Mouse (Mus musculus) limb, embryonic 13.5 days (tissue): ENCODE results near the gene Foxk2. TPM values are rescaled to one million over a fixed set of nuclear protein-coding genes. Genes with fewer than 3 reads are reported as not detected.

Source experiments
- ATAC-seq: fragments of 200-750 bp; cut with Nextera tagmentation; 2 replicates; pipeline ENCODE4 v1.8.0; 2017; ENCODE audit warnings: low read depth, moderate number of reproducible peaks, moderate TSS enrichment; ENCODE audit not compliant: low FRiP score
- H3K27ac ChIP-seq: fragments of 300-500 bp; sonication (generic); 2 replicates; pipeline ENCODE4 v1.5.1; 2015; ENCODE audit warnings: inconsistent platforms, mild to moderate bottlenecking, moderate library complexity
- H3K27me3 ChIP-seq: fragments of 300-500 bp; sonication (generic); 2 replicates; pipeline ENCODE4 v1.6.1; 2015; ENCODE audit warnings: mild to moderate bottlenecking, inconsistent platforms
- H3K36me3 ChIP-seq: fragments of 300-500 bp; sonication (generic); 2 replicates; pipeline ENCODE4 v1.6.1; 2015; ENCODE audit warnings: inconsistent platforms, mild to moderate bottlenecking, moderate library complexity
- H3K4me1 ChIP-seq: fragments of 300-500 bp; sonication (generic); 2 replicates; pipeline ENCODE4 v1.6.1; 2015; ENCODE audit warnings: inconsistent platforms
- H3K4me2 ChIP-seq: fragments of 300-500 bp; sonication (generic); replicated peaks from 2 replicates; pipeline ENCODE4 v1.6.1; 2015; ENCODE audit warnings: inconsistent platforms, mild to moderate bottlenecking, moderate library complexity
- H3K4me3 ChIP-seq: fragments of 300-500 bp; sonication (generic); 2 replicates; pipeline ENCODE4 v1.5.1; 2015; ENCODE audit warnings: moderate library complexity, mild to moderate bottlenecking, inconsistent platforms
- H3K9ac ChIP-seq: fragments of 300-500 bp; sonication (generic); 2 replicates; pipeline ENCODE4 v1.6.1; 2015; ENCODE audit warnings: mild to moderate bottlenecking, inconsistent platforms
- H3K9me3 ChIP-seq: fragments of 300-500 bp; sonication (generic); 2 replicates; pipeline ENCODE4 v1.6.1; 2016; ENCODE audit warnings: inconsistent platforms
- WGBS: fragments of 180-500 bp; shearing (Covaris S2); methylation state at CpG from one replicate; pipeline ENCODE4 v1.1.7; 2015; 5-methylcytosine and 5-hydroxymethylcytosine counted together
- polyA plus RNA-seq: library from polyadenylated mRNA; unstranded; fragments of >200 nt; fragmentation: Nextera tagmentation; extraction: Ambion mirVana; gene quantifications from 2 replicates; pipeline ENCODE4 v1.2.1, GENCODE M21; 2015

Gene Foxk2
- polyA plus RNA-seq, 1 experiment from 2014 or later, result 9.2 TPM

GRCm38 (mm10) chr11:121235475-121236238, 24.1 kb upstream of the Foxk2 start:
- H3K36me3 ChIP-seq, result peaks cover 18% of the 10 kb centered on the region
- H3K4me1 ChIP-seq, result peaks cover 20% of the 10 kb centered on the region
- H3K27me3 ChIP-seq, result no peaks in the 10 kb centered on the region
- no peak overlapping the region for H3K9ac ChIP-seq
- no peaks in the 10 kb centered on the region for H3K9me3 ChIP-seq
- ATAC-seq, result no peak
- H3K4me2 ChIP-seq, result peak overlapping the region; percentile 58
- H3K27ac ChIP-seq, result peak overlapping the region; percentile 98
- 35% methylated on average over 9 of the region's 9 CpGs for WGBS
- no peak overlapping the region for H3K4me3 ChIP-seq

- H3K36me3 ChIP-seq, result peaks cover 27% of the 10 kb centered on the region
- peak within 1 kb of the TSS; percentile 85 for H3K9ac ChIP-seq
- H3K9me3 ChIP-seq, result no peaks in the 10 kb centered on the region
- under 1% methylated on average over 50 of the region's 50 CpGs for WGBS
- peaks cover 20% of the 10 kb centered on the region for H3K4me1 ChIP-seq
- peak; percentile 100 for ATAC-seq
- peak within 1 kb of the TSS; percentile 78 for H3K4me3 ChIP-seq
- H3K27ac ChIP-seq, result peak within 1 kb of the TSS; percentile 98
- peak within 1 kb of the TSS; percentile 65 for H3K4me2 ChIP-seq
- H3K27me3 ChIP-seq, result no peaks in the 10 kb centered on the region
Observed at GRCm38 (mm10) chr11:121236564-121237344, 23.0 kb upstream of the Foxk2 start, which contains the start of gene Narf. Gene Narf (plus strand): TSS chr11:121237253.

- ATAC-seq, result peak; percentile 59
- peak overlapping the region; percentile 98 for H3K27ac ChIP-seq
- WGBS, result 4% methylated on average over 28 of the region's 28 CpGs
Observed at GRCm38 (mm10) chr11:121237345-121238128, 22.3 kb upstream of the Foxk2 start.

GRCm38 (mm10) chr11:121239669-121240068, 20.1 kb upstream of the Foxk2 start:
- H3K27me3 ChIP-seq, result no peaks in the 10 kb centered on the region
- 0 out of 2 replicates have a peak overlapping the region, but pooled peaks have one; percentile 65 for H3K4me2 ChIP-seq
- peaks cover 55% of the 10 kb centered on the region for H3K36me3 ChIP-seq
- no peak overlapping the region for H3K27ac ChIP-seq
- no peak overlapping the region for H3K9ac ChIP-seq
- no peak overlapping the region for H3K4me3 ChIP-seq
- no peaks in the 10 kb centered on the region for H3K9me3 ChIP-seq
- ATAC-seq, result no peak
- WGBS, result 93% methylated on average over 2 of the region's 2 CpGs
- H3K4me1 ChIP-seq, result peaks cover 20% of the 10 kb centered on the region

More at GRCm38 (mm10) chr11:121237345-121238128, 22.3 kb upstream of the Foxk2 start:
- Histone ChIP-seq H3K9ac (peak overlapping the region; percentile 85), H3K4me3 (peak overlapping the region; percentile 78), H3K36me3 (peaks cover 35% of the 10 kb centered on the region), H3K4me2 (peak overlapping the region; percentile 65), H3K4me1 (peaks cover 20% of the 10 kb centered on the region), H3K27me3 (no peaks in the 10 kb centered on the region), H3K9me3 (no peaks in the 10 kb centered on the region)

- Histone ChIP-seq H3K4me1 (no peaks in the 10 kb centered on the region), H3K4me3 (no peak overlapping the region), H3K27ac (no peak overlapping the region), H3K9me3 (no peaks in the 10 kb centered on the region), H3K36me3 (peaks cover 97% of the 10 kb centered on the region), H3K9ac (no peak overlapping the region), H3K27me3 (no peaks in the 10 kb centered on the region), H3K4me2 (no peak overlapping the region)
- 87% methylated on average over 8 of the region's 8 CpGs for WGBS
- no peak for ATAC-seq
Observed at GRCm38 (mm10) chr11:121250196-121250595, 9.6 kb upstream of the Foxk2 start.

GRCm38 (mm10) chr11:121260211-121260906, 569 bp downstream of the Foxk2 start:
- Histone ChIP-seq H3K9me3 (no peaks in the 10 kb centered on the region), H3K4me1 (peaks cover 24% of the 10 kb centered on the region), H3K36me3 (peaks cover 48% of the 10 kb centered on the region), H3K27ac (peak overlapping the region; percentile 76), H3K4me3 (peak overlapping the region; percentile 99), H3K4me2 (peak overlapping the region; percentile 93), H3K9ac (peak overlapping the region; percentile 98), H3K27me3 (no peaks in the 10 kb centered on the region)
- peak; percentile 10; the same call in 1 of the 2 replicates for ATAC-seq
- WGBS, result under 1% methylated on average over 52 of the region's 60 CpGs

- no peaks in the 10 kb centered on the region for H3K27me3 ChIP-seq
- H3K27ac ChIP-seq, result no peak overlapping the region
- peaks cover 48% of the 10 kb centered on the region for H3K36me3 ChIP-seq
- ATAC-seq, result no peak
- WGBS, result 44% methylated on average over 2 of the region's 2 CpGs
- H3K4me1 ChIP-seq, result peaks cover 24% of the 10 kb centered on the region
- peak overlapping the region; percentile 93 for H3K4me2 ChIP-seq
- H3K9ac ChIP-seq, result peak overlapping the region; percentile 98
- peak overlapping the region; percentile 99 for H3K4me3 ChIP-seq
- no peaks in the 10 kb centered on the region for H3K9me3 ChIP-seq
Observed at GRCm38 (mm10) chr11:121261074-121261473, 1.3 kb downstream of the Foxk2 start.

GRCm38 (mm10) chr11:121277516-121277915, 17.7 kb downstream of the Foxk2 start:
- Histone ChIP-seq H3K4me3 (no peak overlapping the region), H3K27me3 (no peaks in the 10 kb centered on the region), H3K4me1 (no peaks in the 10 kb centered on the region), H3K9ac (no peak overlapping the region), H3K36me3 (peaks cover 26% of the 10 kb centered on the region), H3K4me2 (no peak overlapping the region), H3K9me3 (no peaks in the 10 kb centered on the region), H3K27ac (no peak overlapping the region)
- WGBS, result 90% methylated on average over 8 of the region's 8 CpGs
- ATAC-seq, result no peak

GRCm38 (mm10) chr11:121278011-121278410, 18.2 kb downstream of the Foxk2 start:
- no peaks in the 10 kb centered on the region for H3K27me3 ChIP-seq
- H3K36me3 ChIP-seq, result peaks cover 23% of the 10 kb centered on the region
- H3K4me1 ChIP-seq, result no peaks in the 10 kb centered on the region
- no peak overlapping the region for H3K4me3 ChIP-seq
- no peak overlapping the region for H3K27ac ChIP-seq
- H3K9me3 ChIP-seq, result no peaks in the 10 kb centered on the region
- ATAC-seq, result no peak
- no peak overlapping the region for H3K9ac ChIP-seq
- H3K4me2 ChIP-seq, result no peak overlapping the region
- 95% methylated on average over 3 of the region's 3 CpGs for WGBS

- no peak overlapping the region for H3K9ac ChIP-seq
- H3K9me3 ChIP-seq, result no peaks in the 10 kb centered on the region
- no peak overlapping the region for H3K4me3 ChIP-seq
- H3K36me3 ChIP-seq, result peaks cover 43% of the 10 kb centered on the region
- no peaks in the 10 kb centered on the region for H3K4me1 ChIP-seq
- WGBS, result 87% methylated on average over 6 of the region's 6 CpGs
- H3K27ac ChIP-seq, result no peak overlapping the region
- H3K4me2 ChIP-seq, result no peak overlapping the region
- no peaks in the 10 kb centered on the region for H3K27me3 ChIP-seq
- no peak for ATAC-seq
Observed at GRCm38 (mm10) chr11:121282911-121283310, 23.1 kb downstream of the Foxk2 start.

- H3K4me2 ChIP-seq, result no peak overlapping the region
- no peaks in the 10 kb centered on the region for H3K27me3 ChIP-seq
- no peaks in the 10 kb centered on the region for H3K9me3 ChIP-seq
- no peak overlapping the region for H3K27ac ChIP-seq
- peaks cover 96% of the 10 kb centered on the region for H3K36me3 ChIP-seq
- H3K4me1 ChIP-seq, result no peaks in the 10 kb centered on the region
- H3K4me3 ChIP-seq, result no peak overlapping the region
- no peak overlapping the region for H3K9ac ChIP-seq
- no peak for ATAC-seq
- 91% methylated on average over 3 of the region's 3 CpGs for WGBS
Observed at GRCm38 (mm10) chr11:121289859-121290258, 30.1 kb downstream of the Foxk2 start.
